Mouse (Mus musculus) midbrain, embryonic 16.5 days (tissue): Measurements from ENCODE around the gene Scrn3. TPM values are rescaled to one million over a fixed set of nuclear protein-coding genes. Genes with fewer than 3 reads are reported as not detected.

Experiments used
- ATAC-seq: fragments of 200-750 bp; cut with Nextera tagmentation; 2 replicates; pipeline ENCODE4 v1.8.0; 2017; ENCODE audit warnings: moderate TSS enrichment
- H3K27ac ChIP-seq: fragments of 300-500 bp; sonication (generic); 2 replicates; pipeline ENCODE4 v1.5.1; 2014; ENCODE audit warnings: mild to moderate bottlenecking, low read length, mixed read lengths
- H3K27me3 ChIP-seq: fragments of 300-500 bp; sonication (generic); 2 replicates; pipeline ENCODE4 v1.6.1; 2014; ENCODE audit warnings: low read depth, low read length, mixed read lengths; ENCODE audit not compliant: control insufficient read depth, insufficient read depth
- H3K36me3 ChIP-seq: fragments of 300-500 bp; sonication (generic); 2 replicates; pipeline ENCODE4 v1.6.1; 2014; ENCODE audit warnings: mild to moderate bottlenecking, low read length, moderate library complexity, mixed read lengths; ENCODE audit not compliant: control insufficient read depth, insufficient read depth
- H3K4me1 ChIP-seq: fragments of 300-500 bp; sonication (generic); 2 replicates; pipeline ENCODE4 v1.6.1; 2014; ENCODE audit warnings: mild to moderate bottlenecking, low read length, mixed read lengths; ENCODE audit not compliant: control insufficient read depth, insufficient read depth
- H3K4me2 ChIP-seq: fragments of 300-500 bp; sonication (generic); 2 replicates; pipeline ENCODE4 v1.6.1; 2014; ENCODE audit warnings: mild to moderate bottlenecking, low read length, mixed read lengths
- H3K4me3 ChIP-seq: fragments of 300-500 bp; sonication (generic); 2 replicates; pipeline ENCODE4 v1.5.1; 2014; ENCODE audit warnings: low read depth, mild to moderate bottlenecking, low read length, moderate library complexity, mixed read lengths
- H3K9ac ChIP-seq: fragments of 300-500 bp; sonication (generic); 2 replicates; pipeline ENCODE4 v1.6.1; 2014; ENCODE audit warnings: low read depth, low read length, mixed read lengths
- H3K9me3 ChIP-seq: fragments of 300-500 bp; sonication (generic); replicated peaks from 2 replicates; pipeline ENCODE4 v1.6.1; 2014; ENCODE audit warnings: mild to moderate bottlenecking, low read length, mixed read lengths; ENCODE audit not compliant: control insufficient read depth, poor library complexity, severe bottlenecking
- WGBS: fragments of 180-500 bp; shearing (Covaris S2); extraction: QIAGEN DNeasy Blood & Tissue Kit; methylation state at CpG from one replicate; pipeline ENCODE4 v1.1.7; 2014; 5-methylcytosine and 5-hydroxymethylcytosine counted together
- polyA plus RNA-seq: library from polyadenylated mRNA; unstranded; fragments of >200 nt; fragmentation: Nextera tagmentation; extraction: Ambion mirVana; gene quantifications from 2 replicates; pipeline ENCODE4 v1.2.1, GENCODE M21; 2015

Gene Scrn3
- polyA plus RNA-seq, 1 experiment from 2014 or later = 6.7 TPM

DNA sequence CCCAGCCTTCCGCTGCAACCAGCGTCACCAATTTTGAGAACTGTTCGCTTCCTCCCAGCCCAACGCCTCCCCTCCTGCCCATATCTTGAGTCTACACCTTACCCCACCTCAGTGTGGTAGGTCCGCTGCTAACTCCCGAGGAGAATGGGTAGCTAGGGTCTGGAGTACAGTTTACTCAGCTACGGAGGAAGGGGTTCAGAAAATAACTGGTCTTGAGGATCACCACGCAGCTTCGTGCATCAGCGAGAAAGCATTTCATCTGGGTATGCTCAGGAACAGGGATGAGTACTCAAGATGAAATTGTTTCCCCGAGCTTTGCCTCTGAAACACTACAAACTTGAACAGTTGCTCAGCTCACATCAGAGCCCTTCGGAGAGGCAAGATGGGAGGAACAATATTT, 44.1 kb upstream of the Scrn3 start:
- no peaks in the 10 kb centered on the region for H3K9me3 ChIP-seq
- H3K36me3 ChIP-seq = no peaks in the 10 kb centered on the region
- ATAC-seq = no peak
- H3K27me3 ChIP-seq = peaks cover 51% of the 10 kb centered on the region
- no peak overlapping the region for H3K9ac ChIP-seq
- H3K27ac ChIP-seq = no peak overlapping the region
- H3K4me2 ChIP-seq = peak overlapping the region; percentile 4; the same call in 1 of the 2 replicates
- peaks cover 23% of the 10 kb centered on the region for H3K4me1 ChIP-seq
- 3% methylated on average over 12 of the region's 12 CpGs for WGBS
- no peak overlapping the region for H3K4me3 ChIP-seq

DNA sequence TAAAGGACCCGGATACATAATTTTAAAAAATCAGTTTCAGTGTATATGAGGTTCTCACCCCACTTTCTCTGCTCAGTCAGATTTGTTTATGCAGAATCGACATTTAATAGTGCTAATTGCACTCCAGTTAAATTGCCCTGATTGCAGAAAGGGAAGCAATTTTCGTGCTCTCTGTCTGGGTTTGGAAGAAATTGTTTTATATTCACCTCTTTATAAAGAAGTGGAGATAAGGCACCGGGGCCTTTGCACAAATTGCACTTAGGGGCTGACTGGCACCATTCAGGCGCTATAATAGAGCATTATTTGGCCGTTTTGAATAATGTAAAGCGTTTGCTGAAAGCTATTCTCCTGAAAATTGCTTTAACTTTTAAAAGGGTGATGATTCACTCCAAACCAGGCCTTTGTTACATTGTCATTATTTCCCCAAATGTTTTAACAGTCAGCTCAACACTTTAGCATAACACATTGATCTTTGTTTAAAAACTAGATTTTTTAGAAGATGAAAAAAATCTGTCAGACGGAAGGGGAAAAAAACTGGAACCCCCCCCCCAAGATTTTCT, 43.5 kb upstream of the Scrn3 start:
- WGBS = 7% methylated on average over 8 of the region's 8 CpGs
- peaks cover 23% of the 10 kb centered on the region for H3K4me1 ChIP-seq
- no peak for ATAC-seq

DNA sequence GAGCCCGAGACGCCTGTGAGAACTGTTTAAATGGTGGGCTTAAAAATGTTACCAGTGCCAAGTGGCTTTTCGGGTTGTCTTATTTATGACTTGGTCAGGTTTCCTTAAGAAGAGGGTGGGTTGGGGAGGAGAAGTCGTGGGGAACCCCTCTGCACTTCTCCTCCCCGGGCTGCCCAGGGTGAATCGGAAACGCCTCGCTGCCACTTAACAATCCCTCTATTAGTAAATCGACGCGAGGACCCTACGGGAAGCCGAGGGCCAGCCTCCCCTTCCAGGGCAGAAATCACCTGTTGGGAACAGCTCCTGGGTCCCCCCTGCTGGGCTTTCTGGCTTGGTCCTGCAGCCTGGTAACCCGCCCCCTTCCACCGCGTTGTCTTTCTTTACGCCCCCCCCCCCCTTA, 42.7 kb upstream of the Scrn3 start:
- no peak for ATAC-seq
- Histone ChIP-seq H3K27me3 (peaks cover 43% of the 10 kb centered on the region), H3K4me3 (no peak overlapping the region), H3K36me3 (no peaks in the 10 kb centered on the region), H3K4me2 (0 out of 2 replicates have a peak overlapping the region, but pooled peaks have one; percentile 12), H3K27ac (no peak overlapping the region), H3K9ac (no peak overlapping the region), H3K9me3 (no peaks in the 10 kb centered on the region), H3K4me1 (peaks cover 21% of the 10 kb centered on the region)
- WGBS = 0% methylated on average over 16 of the region's 17 CpGs

More for the DNA sequence above, 43.5 kb upstream of the Scrn3 start:
- no peak overlapping the region for H3K27ac ChIP-seq
- no peak overlapping the region for H3K4me2 ChIP-seq
- peaks cover 49% of the 10 kb centered on the region for H3K27me3 ChIP-seq
- H3K36me3 ChIP-seq = no peaks in the 10 kb centered on the region
- no peaks in the 10 kb centered on the region for H3K9me3 ChIP-seq
- H3K9ac ChIP-seq = no peak overlapping the region
- no peak overlapping the region for H3K4me3 ChIP-seq

DNA sequence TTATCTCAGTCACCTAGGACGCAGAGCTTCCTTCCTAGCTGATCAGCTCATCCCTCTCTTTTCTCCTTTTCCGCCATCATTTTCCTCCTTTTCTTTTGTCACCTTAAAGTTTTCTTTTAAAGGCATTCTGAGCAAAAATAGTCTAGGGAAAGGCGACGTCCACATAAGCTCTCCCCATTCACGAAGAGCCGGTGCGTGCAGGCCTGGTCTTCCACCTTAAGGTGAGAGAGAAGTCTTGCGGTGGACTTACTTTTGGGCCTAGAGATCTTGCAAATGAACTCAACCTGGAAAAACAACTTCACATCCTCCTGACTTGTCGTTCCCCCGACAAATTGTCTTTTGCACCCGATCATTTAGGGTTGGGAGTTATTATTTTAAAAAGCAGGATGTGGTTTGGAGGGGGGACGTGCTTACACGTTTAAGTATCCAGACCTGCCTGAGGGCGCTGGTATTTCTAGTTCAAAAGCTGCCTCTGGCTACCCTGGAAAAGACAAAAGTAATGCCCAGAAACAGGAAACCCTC, 42.3 kb upstream of the Scrn3 start:
- H3K36me3 ChIP-seq = no peaks in the 10 kb centered on the region
- no peak overlapping the region for H3K4me3 ChIP-seq
- no peak overlapping the region for H3K27ac ChIP-seq
- peaks cover 40% of the 10 kb centered on the region for H3K27me3 ChIP-seq
- no peak for ATAC-seq
- no peaks in the 10 kb centered on the region for H3K9me3 ChIP-seq
- H3K4me2 ChIP-seq = peak overlapping the region; percentile 37
- H3K9ac ChIP-seq = no peak overlapping the region
- WGBS = 3% methylated on average over 14 of the region's 14 CpGs
- peaks cover 21% of the 10 kb centered on the region for H3K4me1 ChIP-seq

DNA sequence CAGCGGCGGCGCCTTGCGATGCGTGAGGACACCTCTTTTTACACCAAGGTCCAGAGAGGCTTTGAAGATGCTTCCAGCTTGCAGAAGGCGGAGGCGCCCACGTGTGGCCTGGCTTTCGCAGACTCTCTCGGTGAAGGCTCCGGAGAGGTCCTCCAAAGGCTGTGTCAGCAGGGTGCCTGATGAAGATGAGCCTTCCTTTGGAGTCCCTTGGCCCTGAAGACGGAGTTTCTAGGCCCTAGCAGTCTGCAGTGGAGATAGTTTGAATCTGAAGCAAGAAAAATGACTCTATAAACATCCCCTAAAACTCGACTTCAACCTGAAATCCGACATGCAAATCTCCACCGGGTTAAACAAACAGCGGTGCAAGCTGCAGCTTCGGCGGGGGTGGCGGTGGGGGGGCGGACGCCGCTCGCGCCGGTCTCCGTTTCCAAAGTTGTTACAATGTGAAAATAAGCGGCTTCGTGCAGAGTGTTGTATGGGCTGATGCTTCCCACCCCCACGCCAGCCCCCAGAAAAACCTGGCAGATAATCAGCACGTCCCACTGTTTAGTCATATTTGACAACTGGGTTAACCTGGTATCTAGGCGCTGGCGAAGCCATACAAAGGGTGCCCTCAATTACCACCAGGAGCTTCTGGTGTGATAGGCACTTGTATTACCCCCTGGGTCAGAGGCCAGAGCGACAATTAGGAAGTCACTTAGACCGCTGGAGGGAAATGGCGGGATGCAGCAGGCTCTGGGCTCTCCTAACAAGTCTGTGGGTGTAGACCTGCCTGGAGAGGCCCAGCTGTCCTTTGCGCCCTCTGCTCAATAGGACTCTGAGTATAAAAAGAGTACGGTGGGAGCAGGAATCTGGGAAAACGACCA, 41.6 kb upstream of the Scrn3 start:
- peak overlapping the region; percentile 39 for H3K4me3 ChIP-seq
- no peaks in the 10 kb centered on the region for H3K9me3 ChIP-seq
- no peaks in the 10 kb centered on the region for H3K36me3 ChIP-seq
- H3K27ac ChIP-seq = peak overlapping the region; percentile 28; the same call in 1 of the 2 replicates
- H3K27me3 ChIP-seq = peaks cover 33% of the 10 kb centered on the region
- peaks cover 21% of the 10 kb centered on the region for H3K4me1 ChIP-seq
- 1% methylated on average over 38 of the region's 38 CpGs for WGBS
- H3K9ac ChIP-seq = no peak overlapping the region
- peak overlapping the region; percentile 37 for H3K4me2 ChIP-seq
- 0 out of 2 replicates have a peak, but pooled peaks have one; percentile 12 for ATAC-seq

DNA sequence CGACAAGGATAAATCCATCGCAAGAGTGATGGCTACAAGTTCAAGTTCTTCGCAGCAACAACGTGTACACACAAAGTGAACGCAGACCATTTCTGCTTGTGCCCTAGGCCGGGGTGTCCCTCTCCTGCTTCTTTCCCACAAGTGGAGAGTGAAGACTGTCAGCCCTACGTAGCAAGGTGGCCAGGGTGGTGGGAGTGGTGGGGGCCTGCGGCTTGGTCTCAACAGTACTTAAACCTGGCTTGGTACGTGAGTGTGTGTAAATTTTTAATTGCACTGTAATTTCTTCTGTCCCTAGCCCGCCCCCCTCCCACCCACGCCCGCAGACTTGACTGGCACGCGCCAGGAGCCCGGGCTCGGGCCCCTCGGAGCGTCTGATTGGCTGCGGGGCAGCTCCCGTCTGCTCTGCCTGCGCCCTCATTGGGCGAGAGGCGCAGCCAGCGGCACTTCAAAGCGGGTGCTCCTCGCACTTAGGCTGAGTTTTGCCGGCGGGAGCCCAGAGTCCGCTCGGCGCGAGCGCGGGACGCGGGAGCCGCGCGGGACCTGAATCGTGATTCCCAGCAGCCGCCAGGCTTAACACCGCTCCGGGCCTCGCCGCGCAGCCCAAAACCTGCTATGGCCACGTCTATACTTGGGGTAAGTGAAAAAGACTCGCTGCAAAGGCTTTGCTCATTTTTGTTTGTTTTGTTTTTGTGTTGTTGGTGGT, 40.8 kb upstream of the Scrn3 start, which contains the start of gene Sp9:
Gene Sp9, plus strand, starts transcription at position 467 of the 703 bp plus-strand sequence.
- Histone ChIP-seq H3K4me1 (peaks cover 21% of the 10 kb centered on the region), H3K27ac (peak within 1 kb of the TSS; percentile 59), H3K4me2 (peak within 1 kb of the TSS; percentile 51), H3K36me3 (no peaks in the 10 kb centered on the region), H3K27me3 (peaks cover 26% of the 10 kb centered on the region), H3K9me3 (no peaks in the 10 kb centered on the region), H3K9ac (peak within 1 kb of the TSS; percentile 38; the same call in 1 of the 2 replicates), H3K4me3 (peak within 1 kb of the TSS; percentile 39)
- peak; percentile 81 for ATAC-seq
- under 1% methylated on average over 48 of the region's 48 CpGs for WGBS

DNA sequence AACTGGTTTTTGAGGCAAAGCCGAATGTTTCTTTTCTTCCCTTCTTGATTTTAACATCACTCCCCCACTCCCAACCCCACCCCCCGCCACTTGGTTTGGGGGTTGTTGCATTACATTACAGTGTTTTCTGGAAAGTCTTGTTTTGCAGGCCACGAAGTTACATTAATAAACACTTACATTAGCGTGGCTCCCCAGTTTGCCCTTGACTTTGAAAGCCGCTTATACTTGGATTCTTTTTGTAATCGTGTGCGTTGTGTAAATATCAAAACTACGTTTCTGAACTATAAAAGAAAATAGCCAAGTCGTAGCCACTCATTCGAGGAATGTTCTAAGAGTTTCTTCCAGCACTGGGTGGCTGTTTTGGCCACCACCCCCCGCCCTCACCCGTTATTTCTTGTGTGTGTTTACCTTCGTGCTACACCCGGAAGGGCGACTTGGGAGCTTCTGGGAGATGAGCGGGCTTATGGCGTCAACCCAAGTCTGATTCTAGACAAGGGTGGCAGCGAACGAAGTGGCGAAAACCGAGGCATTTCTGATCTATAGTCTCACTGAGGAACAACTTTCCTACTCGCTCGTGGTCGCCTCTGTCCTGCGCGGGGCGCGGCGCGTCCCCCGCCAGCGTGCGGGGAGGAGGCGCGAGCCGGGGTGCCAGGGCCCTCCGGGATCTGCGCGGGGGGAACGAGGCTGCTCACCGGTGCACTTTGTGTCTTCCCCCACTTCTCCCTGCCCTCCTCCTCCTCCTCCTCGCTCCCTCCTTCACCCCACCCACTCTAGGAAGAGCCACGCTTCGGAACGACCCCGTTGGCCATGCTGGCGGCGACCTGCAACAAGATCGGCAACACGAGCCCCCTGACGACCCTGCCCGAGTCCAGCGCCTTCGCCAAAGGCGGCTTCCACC, 39.8 kb upstream of the Scrn3 start:
- peak overlapping the region; percentile 39 for H3K4me3 ChIP-seq
- H3K9me3 ChIP-seq = no peaks in the 10 kb centered on the region
- peak overlapping the region; percentile 51 for H3K4me2 ChIP-seq
- no peaks in the 10 kb centered on the region for H3K36me3 ChIP-seq
- H3K4me1 ChIP-seq = peaks cover 21% of the 10 kb centered on the region
- peak overlapping the region; percentile 59 for H3K27ac ChIP-seq
- peaks cover 23% of the 10 kb centered on the region for H3K27me3 ChIP-seq
- 0 out of 2 replicates have a peak, but pooled peaks have one; percentile 11 for ATAC-seq
- H3K9ac ChIP-seq = peak overlapping the region; percentile 58; the same call in 1 of the 2 replicates
- under 1% methylated on average over 54 of the region's 55 CpGs for WGBS
